Mouse (Mus musculus): ENCODE measurements around the gene Paqr3.

The Paqr3 gene

DNA sequence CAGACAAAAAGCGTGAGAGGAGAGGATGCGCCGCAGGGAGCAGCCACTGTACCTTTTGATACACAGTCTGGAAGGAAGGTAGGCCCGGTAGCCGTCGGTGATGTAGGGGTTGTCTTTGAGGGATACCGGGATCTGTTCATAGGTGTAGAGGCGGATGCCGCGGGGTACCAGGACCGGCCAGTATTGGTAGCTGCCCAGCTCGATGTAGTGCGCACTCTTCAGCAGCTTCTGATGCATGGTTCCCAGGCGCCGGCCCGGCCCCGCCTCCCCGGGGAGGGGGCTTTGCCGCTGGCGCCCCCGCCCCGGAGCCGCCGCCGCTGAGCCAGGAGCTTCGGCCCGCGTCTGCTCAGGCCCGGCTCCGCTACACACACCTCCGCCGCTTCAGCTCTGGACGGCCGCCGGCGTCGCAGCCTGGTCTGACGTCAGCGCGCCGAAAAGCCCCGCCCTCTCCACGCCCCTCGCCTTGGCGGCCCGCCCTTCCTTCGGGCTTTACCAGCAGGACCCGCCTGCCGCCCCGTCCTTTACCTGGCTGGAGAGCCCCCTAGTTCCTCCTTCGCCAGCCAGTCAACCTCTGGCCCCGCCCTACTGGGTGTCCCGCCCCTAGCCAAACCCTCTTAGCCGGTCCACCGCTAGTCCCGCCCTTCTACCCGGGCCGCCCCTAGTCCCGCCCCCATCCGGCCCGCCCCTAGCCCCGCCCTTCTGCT lies at the start of gene Paqr3:
Gene Paqr3 (minus strand): TSS at position 390 of the 704 bp plus-strand sequence.
- peak; percentile 87 for DNase-seq (ENCODE audit: low spot score)

DNA sequence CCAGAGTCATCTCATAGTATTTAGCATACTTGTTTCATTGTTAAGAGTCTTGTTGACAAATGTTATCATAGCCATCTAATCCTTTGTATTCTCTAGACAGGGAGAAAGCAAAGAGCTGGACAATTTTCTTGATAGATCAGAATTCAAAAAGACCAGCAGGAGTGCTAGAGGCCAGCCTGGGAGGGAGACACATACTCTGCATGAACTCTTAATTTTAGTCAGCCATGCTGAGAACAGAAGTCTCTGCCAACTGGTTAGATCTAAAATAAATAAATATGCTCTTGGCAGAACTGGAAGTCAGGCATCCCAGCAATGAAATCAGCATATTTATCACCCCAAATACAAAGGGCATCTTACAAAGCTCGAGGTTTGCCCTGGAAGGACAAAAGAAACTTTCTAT lies 43.3 kb upstream of the Paqr3 start:
- no peak for DNase-seq (ENCODE audit: low spot score)

DNA sequence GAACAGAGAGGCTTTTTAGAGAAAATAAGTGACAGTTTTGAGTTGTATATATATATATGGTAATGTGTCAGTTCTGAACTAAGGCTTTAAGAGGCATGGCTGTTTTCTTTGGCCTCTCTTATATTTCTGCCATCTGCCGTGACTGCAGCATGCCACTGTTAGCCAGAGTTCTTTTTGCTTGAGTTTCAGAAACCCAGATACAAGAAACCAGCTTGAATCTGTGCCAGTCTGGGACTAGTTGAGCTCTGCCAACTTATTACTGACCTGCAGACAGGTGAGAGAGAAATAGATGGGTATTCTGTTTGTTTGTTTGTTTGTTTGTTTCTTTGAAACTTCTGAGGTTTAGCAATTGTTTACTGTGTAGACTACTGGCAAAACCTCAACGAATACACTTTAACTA lies 23.9 kb upstream of the Paqr3 start:
- DNase-seq (ENCODE audit: low spot score): no peak

DNA sequence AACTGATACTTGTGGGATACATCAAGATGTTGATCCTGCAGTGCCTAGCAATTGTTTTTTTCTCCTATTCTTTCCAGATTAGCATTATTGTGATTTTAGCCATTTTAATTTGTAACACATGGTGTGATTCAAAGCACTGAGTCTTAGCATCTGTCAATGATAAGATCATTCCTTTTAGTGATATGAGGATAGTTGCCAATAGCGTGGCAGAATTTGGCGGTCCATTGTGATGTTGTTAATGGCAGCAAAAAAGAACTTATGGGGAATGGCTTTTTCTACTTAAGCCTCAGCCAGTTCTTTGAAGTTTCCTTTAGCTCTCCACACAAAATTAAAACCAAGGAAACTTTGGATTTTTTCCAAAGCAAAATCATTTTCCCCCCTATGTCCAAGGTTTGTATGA lies 18.2 kb upstream of the Paqr3 start:
- no peak for DNase-seq (ENCODE audit: low spot score)

DNA sequence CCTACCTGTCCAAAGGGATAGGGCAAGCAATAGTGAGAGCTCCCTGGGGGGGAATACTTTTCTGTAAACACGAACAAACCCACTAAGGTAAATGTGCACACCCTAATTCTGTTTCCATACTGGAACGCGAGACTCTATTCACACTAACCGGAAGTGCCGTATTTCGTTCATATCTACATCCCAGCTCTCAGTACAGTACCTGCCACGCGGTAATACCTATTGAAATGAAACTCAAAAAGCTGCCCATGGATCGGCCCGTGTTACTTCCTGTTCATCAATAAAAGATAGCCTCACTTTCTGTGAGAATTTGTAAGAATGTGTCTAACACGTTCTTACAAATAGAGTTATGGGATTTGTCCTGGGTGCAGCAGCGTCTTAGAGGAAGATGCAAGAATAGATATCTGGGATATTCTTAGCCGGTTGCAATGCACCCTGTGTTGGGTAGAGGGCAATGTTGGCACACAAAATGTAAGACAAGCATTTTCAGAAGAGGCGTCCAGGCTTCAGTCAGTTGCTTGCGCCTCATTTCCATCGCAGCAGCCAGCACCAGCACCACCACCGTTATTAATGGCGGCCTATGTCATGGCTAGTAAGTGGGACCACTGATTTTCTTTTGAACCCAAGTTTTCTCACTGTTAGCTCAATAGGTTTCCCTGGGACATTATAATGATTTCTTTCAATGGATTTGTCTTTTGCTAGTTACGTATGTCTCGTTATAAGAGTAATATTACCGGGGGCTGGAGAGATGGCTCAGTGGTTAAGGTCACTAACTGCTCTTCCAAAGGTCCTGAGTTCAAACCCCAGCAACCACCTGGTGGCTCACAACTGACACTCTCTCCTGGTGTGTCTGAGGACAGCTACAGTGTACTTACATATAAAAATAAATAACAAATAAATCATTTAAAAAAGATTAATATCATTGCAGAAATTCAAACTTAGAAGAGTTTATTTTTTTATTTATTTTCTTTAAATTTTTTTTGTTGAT lies 17.1 kb upstream of the Paqr3 start:
- no peak for DNase-seq (ENCODE audit: low spot score)

DNA sequence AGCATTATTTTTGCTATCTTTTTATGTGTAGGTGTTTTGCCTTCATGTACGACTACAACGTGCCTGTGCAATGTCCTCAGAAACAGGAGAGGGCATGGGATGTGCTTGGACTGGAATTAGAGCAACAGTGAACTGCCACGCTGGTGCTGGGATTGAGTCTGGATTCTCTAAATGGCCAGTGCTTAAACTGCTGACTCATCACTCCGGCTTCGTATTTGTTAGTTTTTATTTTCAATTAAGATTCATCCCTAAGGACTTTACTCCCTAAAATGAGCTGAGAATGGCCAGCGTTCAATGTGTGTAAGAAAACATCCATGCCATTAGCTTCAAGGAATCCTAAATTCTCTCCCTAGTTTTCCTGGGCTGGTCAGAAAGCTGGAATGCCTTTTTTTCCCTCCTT lies 15.9 kb upstream of the Paqr3 start:
- no peak for DNase-seq (ENCODE audit: low spot score)

DNA sequence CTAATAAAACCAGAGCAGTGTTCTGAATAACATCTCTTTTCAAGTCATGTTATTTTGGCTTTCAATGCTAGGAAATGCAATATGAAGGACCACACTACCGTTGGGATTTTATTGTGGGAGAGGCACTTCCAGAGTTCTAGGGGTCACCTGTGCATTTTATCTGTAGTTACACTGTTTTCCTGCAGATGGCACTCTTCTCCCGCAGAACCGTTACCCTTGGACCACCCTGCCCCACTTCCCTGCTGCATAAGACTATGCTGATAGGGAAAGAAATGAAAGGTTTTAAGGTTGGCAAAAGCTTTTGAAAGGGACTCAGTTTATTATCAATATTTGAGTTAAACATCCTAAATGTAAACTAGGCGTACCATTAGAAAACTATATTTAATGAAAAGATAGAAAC lies 14.6 kb upstream of the Paqr3 start:
- no peak for DNase-seq (ENCODE audit: low spot score)

DNA sequence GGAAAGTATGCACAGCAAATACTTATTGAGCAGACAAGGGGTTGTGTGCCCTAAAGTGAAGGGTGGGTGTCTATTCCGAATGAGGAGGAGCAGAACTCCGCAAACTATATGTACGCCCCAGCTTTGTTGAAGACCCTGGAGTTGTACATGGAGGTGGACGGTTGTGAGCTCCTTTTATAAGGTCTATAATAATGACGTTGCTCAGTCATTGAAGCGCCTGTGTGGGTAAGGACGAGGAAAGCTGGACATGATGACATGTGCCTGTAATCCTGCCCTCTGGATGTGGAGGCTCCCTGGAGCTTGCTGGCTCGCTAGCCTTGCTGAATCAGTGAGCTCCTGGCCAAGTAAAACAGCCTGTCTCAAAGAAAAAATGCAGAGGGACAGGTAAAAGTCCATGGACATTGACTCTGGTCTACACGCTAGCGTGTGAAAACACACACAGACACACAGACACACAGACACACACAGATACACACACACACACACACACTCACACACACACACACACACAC lies 14.1 kb upstream of the Paqr3 start:
- no peak for DNase-seq (ENCODE audit: low spot score)

DNA sequence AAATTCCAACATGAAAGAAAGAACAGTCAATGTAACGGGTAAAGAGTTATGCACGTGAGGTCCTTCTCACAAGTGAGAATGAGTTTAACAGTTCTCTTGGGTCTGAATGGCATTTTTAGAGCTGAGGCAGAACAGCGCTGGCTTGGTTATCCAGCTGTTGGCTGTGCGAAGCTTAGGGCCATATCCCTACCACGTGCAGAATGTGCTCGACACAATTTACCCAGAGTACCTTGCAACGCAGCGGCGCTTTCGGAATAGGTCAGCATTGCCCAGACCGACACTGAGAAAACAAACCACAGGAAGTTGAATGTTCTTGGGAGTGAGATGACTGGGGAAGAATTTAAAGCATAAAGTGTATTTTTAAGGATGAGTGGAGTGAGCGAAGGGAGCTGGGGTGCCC lies 13.6 kb upstream of the Paqr3 start:
- no peak for DNase-seq (ENCODE audit: low spot score)

DNA sequence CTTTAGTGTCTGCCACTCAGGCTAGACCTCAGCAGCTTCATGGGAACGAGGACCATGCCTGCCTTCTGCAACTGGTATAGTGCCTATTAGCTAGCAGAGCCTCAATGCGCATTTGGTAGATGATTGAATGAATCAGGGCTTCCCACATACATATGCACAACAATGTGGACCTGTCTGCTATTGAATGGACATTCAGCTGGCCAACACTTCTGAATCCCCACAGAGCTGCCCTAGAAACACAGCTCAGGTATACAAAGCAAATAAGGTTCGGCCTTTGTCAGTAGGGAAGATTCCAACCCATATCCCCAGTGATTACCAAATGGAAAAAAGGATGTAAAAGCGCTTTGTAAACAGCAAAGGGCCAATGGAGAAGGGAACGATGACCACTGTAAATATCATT lies 699 bp downstream of the Paqr3 start:
- DNase-seq (ENCODE audit: low spot score): no peak

DNA sequence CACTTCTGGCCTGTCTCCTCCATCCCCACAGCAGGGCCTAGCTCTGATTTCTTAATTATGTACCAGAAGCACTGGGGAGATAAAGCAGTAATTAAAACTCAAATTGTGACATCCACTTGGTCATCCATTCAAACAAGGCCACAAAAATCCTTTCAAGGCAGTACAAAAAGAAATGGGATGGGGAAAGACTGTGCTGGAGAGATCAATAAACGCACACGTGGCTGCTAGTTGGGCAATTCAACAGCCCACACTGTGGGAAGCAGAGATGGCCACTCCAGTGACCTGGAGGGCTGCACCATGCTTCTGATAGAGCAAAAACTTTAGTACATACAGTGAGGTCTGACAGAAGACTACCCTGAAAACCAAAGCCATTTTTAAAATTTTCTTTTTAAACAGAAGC lies 1.3 kb downstream of the Paqr3 start:
- DNase-seq (ENCODE audit: low spot score): no peak

DNA sequence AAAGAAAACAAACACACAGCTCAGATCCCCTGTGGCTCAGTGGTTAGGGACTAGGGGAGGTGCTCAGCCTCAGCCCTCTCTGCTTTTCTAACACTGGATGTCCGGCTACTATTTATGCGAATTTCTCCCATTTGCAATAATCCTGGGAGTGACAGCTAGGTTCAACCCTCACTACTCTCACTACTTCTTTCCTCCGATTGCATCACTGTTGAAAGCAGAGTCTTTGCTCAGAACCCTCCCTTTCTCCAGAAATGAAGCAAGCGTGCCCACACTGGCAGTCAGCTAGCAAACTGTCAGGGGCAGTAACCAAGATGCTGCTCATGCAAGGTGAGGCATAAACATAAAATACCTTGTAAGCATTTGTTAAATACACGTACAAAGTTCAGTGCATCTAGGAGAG lies 3.1 kb downstream of the Paqr3 start:
- no peak for DNase-seq (ENCODE audit: low spot score)

DNA sequence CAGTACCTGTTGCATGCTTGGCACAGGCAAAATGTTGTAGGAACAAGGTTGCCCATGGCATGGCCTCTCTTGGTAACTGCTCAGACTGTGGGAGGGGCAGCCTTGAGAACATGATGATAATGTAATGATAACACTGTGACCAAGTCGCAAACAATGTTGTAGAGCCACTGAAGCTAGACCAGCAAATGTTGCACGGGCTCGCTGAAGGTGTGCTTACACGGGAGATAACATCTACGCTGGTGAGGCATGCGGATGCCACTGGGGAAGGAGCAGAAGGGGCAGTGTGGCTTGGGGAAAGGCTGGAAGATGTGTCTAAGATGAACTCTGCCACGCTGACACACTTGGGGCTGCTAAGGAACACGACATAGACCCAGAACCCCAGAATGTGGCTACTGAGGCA lies 11.4 kb downstream of the Paqr3 start:
- DNase-seq (ENCODE audit: low spot score): no peak

DNA sequence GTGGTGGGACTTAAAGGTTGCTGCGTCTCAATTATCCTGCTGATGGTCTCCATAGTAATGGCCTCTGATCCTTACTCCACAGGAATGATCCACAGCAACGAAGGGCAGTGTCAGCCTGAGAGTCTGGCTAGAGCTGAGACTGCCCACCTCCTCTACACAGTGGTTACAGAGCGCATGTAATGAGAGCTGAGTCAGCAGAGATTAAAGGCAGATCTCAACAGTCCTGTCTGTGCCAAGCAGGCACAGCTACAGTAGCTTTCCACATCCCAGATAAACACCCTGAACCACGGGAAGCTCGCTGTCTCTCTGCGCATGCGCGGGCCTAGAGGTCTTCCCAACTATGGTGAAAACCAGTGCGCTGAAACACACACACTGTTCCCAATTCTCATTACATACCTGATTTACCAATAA lies 13.8 kb downstream of the Paqr3 start:
- DNase-seq (ENCODE audit: low spot score): no peak

DNA sequence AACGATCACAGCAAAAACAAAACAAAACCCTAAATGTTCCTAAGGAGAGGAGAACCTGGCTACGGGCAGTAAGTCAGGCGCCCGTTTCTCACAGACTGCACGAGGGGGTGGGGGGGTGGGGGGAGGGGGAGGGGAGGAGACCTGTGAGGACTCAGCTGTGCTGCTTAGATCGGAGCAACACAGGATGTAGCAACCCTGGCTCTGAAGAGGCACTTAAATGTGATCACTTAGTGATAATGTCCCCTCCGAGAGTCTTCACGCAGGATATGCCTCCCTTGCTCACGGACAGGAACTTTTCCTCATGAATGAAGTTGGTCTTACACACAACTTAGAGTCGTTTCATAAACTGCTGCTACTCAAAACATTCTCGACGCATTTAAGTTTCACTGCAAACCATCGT lies 16.1 kb downstream of the Paqr3 start:
- DNase-seq (ENCODE audit: low spot score): no peak

DNA sequence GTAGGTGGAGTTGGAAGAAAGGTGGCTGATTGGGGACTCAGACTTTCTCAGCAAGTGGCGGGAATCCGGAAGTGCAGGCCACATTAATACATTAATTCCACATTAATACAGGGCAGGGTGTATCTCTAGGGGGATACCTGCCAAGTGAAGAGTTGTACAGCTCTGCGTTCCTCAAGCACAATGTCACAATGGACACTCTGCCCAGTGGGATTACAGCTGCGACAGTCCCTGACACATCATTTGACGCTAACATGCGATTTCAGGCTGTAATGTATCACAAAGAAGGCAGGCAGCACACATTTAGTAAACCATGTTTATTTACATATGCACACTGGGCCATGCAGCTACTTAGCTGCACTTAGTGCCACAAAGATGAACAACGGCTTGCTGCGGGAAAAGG lies 18.4 kb downstream of the Paqr3 start:
- DNase-seq (ENCODE audit: low spot score): no peak

DNA sequence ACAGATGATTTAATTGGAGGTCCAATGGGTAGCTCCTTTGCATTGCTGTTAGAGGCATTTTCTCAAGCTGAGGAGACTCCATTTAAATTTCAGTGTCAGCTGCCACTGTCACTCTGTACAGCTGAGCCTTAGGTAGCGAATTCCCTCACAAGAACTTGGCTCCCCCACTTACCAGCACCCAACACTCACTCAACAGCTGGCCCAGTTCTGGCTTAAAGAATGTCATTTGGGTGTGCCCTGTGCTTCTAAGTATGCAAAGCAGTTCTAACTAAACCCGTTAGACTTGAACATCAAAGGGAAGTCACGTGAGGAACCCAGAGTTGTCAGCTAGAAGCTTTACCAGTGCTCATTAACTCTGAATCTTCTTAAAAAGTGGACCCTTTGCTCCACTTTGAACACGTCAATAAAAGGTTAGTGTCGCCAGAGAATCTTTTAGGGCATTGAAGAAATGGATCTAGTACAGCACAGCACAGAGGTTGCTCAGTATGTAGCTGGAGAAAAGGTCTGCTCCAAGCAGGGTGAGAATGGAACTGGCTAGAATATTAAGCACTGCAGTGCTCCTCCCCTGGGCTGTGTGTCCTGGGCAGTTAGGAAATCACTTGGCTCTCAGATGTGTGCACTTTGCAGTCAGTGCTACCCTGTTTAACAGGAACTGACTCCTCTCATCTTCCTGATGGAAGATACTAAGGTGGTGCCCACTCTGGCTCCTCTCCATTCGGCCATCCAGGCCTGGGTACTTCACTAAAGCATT lies 21.2 kb downstream of the Paqr3 start:
- DNase-seq (ENCODE audit: low spot score): no peak

DNA sequence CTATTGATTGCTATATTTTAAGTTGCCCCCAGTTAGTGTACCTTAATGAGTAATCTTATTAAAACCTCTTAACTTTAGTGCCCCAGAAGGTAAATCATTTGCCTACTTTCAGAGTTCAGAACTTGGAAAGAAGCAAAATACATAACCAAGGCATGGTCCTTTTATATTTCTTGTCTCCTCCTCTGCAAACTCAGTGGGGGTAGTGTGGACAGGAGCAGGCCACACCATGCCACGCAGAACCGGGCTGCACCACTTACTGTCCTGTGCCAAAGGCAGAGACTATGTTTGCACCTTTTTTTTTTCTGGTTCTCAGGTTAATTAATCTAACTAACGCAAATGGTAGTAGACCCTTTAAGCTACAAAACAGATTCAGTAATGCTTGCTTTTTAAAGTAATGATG lies 22.0 kb downstream of the Paqr3 start:
- no peak for DNase-seq (ENCODE audit: low spot score)

DNA sequence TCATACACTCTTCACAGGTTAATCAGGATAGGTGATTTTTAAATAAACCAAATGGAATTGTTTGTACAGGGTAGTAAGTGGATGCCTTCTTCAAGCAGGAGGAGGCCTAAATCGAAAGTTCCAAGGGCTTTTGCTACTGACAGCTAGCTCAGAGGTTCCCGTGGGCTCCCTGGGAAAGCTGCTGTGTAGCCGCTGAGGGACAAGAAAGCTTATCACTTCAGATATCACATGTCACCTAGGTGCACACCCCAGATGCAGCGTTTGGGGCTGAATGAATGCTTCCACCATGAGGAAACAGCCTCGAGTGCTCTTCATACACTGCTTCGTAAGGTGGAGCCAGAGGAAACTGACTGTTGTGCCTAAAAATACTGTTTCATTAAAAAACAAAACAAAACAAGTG lies 23.2 kb downstream of the Paqr3 start:
- no peak for DNase-seq (ENCODE audit: low spot score)

DNA sequence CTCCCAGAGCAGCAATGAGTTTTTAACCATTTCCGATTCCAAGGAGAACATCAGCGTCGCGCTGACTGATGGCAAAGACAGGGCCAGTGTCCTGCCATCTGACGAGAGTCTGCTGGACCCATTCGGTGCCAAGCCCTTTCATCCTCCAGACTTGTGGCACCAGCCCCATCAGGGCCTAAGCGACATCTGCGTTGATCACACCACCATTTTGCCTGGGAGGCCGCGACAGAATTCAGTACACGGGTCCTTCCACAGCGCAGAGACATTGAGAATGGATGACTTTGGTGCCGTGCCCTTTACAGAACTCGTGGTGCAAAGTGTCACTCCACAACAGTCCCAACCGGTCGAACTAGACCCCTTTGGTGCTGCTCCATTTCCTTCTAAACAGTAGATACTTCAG lies 23.6 kb downstream of the Paqr3 start:
- DNase-seq (ENCODE audit: low spot score): no peak

DNA sequence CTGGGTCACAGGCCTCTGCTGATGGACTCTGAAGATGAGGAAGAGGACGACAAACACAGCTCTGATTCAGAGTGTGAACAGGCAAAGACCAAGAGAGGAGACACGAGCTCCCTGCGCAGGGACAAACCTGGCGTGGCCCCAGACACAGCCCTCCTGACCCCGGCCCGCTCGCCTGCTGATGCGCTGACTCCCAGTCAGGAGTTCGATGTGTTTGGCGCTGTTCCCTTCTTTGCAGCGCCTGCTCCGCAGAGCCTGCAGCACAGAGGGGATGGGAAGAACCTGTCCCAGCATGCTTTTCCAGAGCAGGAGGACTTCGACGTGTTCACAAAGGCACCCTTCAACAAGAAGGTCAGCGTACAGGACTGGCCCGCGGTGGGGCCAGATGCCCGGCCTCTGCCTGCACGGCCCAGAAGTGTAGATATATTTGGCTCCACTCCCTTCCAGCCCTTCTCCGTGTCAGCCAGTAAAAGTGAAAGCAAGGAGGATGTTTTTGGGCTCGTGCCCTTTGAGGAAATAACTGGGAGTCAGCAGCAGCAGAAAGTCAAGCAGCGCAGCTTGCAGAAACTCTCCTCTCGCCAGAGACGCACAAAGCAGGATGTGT lies 24.3 kb downstream of the Paqr3 start:
- DNase-seq (ENCODE audit: low spot score): no peak

DNA sequence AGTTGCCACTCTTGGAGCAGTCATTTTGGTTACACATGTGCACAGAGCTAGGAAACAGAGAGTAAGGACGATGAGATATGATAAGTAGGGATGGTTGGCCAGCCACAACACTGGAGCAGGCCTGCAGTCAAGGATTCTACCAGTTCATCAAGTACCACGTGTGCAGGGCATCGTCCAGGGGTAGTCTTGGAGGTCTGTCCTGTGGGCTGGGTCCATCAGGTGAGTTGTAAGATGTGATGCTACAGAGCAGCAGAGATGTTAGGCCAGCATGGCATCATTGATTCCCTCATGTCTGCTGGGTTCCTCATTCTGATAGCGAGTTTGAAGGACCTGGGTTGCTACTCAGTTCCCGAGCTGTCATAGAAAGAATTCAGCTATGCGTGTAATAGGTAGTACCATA lies 26.3 kb downstream of the Paqr3 start:
- no peak for DNase-seq (ENCODE audit: low spot score)
